Mouse (Mus musculus): ENCODE results near the gene Clmp. TPM values are rescaled to one million over a fixed set of nuclear protein-coding genes. Genes with fewer than 3 reads are reported as not detected.
A peak's percentile ranks its signal among the peaks of the same experiment; 100 is the strongest.
"Not testable (repeated sequence)": the region's sequence is repeated elsewhere in the genome, so short reads cannot be mapped to it uniquely, and the experiment has no call there.

Gene Clmp
- polyA plus RNA-seq, 2 experiments from 2014 or later: 0.19 TPM; not detected in 1

GRCm38 (mm10) chr9:40802533-40802875, 116.7 kb downstream of the Clmp start:
- ATAC-seq: not testable (repeated sequence)

GRCm38 (mm10) chr9:40804576-40804975, 118.8 kb downstream of the Clmp start:
- ATAC-seq: not testable (repeated sequence)

- no peak for ATAC-seq
Measured at GRCm38 (mm10) chr9:40805263-40805662, 119.5 kb downstream of the Clmp start.

- ATAC-seq: no peak
Measured at GRCm38 (mm10) chr9:40806440-40807288, 120.9 kb downstream of the Clmp start.

- ATAC-seq: no peak
Measured at GRCm38 (mm10) chr9:40807289-40807920, 121.6 kb downstream of the Clmp start.

- no peak for ATAC-seq
Measured at GRCm38 (mm10) chr9:40808061-40808906, 122.5 kb downstream of the Clmp start.

- no peak for ATAC-seq
Measured at GRCm38 (mm10) chr9:40808907-40809280, 123.1 kb downstream of the Clmp start.

- no peak for ATAC-seq
Measured at GRCm38 (mm10) chr9:40811860-40812259, 126.1 kb downstream of the Clmp start.

GRCm38 (mm10) chr9:40814060-40814459, 128.3 kb downstream of the Clmp start:
- ATAC-seq: peak; percentile 87

GRCm38 (mm10) chr9:40817325-40818028, 131.7 kb downstream of the Clmp start:
- no peak for ATAC-seq

- no peak for ATAC-seq
Measured at GRCm38 (mm10) chr9:40825601-40826000, 139.8 kb downstream of the Clmp start.

GRCm38 (mm10) chr9:40827366-40827765, 141.6 kb downstream of the Clmp start:
- no peak for ATAC-seq

GRCm38 (mm10) chr9:40834569-40834968, 148.8 kb downstream of the Clmp start:
- peak; percentile 19 for ATAC-seq

Other genes with a start within 250 kb of the Clmp start
- 10 to 100 TPM; 48.7 to 68.0 TPM for gene Gramd1b, start 154.6 kb upstream of the Clmp start, polyA plus RNA-seq (2017; shearing (Covaris generic))
- gene Gm21915, start 15.3 kb upstream of the Clmp start, polyA plus RNA-seq (2017; shearing (Covaris generic)): not detected
- gene Hspa8, start 115.0 kb downstream of the Clmp start, polyA plus RNA-seq (2017; shearing (Covaris generic)): 1,000 to 10,000 TPM; 3,239 to 3,330 TPM
- not detected for gene Bsx, start 188.2 kb downstream of the Clmp start, polyA plus RNA-seq (2017; shearing (Covaris generic))

Measured in activated CD4-positive, CD25-positive, alpha-beta regulatory T cell, adult 4 months (primary cell).